Mouse (Mus musculus): ENCODE results near the gene Pxylp1. TPM values are rescaled to one million over a fixed set of nuclear protein-coding genes. Genes with fewer than 3 reads are reported as not detected.

The Pxylp1 gene
- polyA plus RNA-seq, 1 experiment = 4.7 TPM

GRCm38 (mm10) chr9:96923577-96924316, 31.3 kb upstream of the Pxylp1 start:
- DNase-seq (ENCODE audit: low read depth in 1 of 2, low spot score in 2 of 2) = no peak
- Histone ChIP-seq H3K36me3 (ENCODE audit: control insufficient read depth, insufficient read depth, low read length) (no peaks in the 10 kb centered on the region), H3K27me3 (ENCODE audit: control insufficient read depth, insufficient read depth, low read length) (no peaks in the 10 kb centered on the region), H3K27ac (ENCODE audit: insufficient read depth, low read length) (no peak overlapping the region), H3K4me3 (ENCODE audit: extremely low read depth, insufficient read depth, insufficient read length) (no peak overlapping the region), H3K4me1 (ENCODE audit: control insufficient read depth, insufficient read depth, insufficient read length) (no peaks in the 10 kb centered on the region)
- TF ChIP-seq CTCF (IDR thresholded peaks at IDR 0.05; ENCODE audit: extremely low read depth, insufficient read depth, insufficient read length, insufficient replicate concordance) (no peak), POLR2A (IDR thresholded peaks at IDR 0.05; ENCODE audit: low read depth, low read length) (no peak)
- 74% methylated on average over 17 of the region's 17 CpGs for WGBS

DNA sequence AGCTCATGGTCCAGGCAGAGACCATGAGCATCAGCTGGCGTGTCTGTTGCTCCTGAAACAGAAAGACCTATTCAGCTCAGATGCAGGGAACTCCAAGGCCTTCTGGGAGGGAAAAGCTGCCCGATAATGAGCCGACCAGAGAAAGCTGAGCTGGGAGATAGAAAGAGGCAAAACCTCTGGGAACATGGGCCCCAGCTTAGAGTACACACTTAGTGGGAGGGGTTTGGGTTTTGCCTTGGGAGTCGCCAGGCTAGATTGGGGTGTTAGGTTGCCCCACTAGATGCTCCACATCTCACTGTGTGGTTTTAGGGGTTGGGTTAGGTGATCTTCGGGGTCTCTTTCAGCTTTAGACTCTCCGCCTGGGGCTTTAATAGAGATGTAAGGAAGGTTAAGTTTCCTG, 30.6 kb upstream of the Pxylp1 start:
- H3K4me3 ChIP-seq (ENCODE audit: extremely low read depth, insufficient read depth, insufficient read length) = no peak overlapping the region
- 87% methylated on average over 6 of the region's 6 CpGs for WGBS
- no peak for DNase-seq (ENCODE audit: low read depth in 1 of 2, low spot score in 2 of 2)

DNA sequence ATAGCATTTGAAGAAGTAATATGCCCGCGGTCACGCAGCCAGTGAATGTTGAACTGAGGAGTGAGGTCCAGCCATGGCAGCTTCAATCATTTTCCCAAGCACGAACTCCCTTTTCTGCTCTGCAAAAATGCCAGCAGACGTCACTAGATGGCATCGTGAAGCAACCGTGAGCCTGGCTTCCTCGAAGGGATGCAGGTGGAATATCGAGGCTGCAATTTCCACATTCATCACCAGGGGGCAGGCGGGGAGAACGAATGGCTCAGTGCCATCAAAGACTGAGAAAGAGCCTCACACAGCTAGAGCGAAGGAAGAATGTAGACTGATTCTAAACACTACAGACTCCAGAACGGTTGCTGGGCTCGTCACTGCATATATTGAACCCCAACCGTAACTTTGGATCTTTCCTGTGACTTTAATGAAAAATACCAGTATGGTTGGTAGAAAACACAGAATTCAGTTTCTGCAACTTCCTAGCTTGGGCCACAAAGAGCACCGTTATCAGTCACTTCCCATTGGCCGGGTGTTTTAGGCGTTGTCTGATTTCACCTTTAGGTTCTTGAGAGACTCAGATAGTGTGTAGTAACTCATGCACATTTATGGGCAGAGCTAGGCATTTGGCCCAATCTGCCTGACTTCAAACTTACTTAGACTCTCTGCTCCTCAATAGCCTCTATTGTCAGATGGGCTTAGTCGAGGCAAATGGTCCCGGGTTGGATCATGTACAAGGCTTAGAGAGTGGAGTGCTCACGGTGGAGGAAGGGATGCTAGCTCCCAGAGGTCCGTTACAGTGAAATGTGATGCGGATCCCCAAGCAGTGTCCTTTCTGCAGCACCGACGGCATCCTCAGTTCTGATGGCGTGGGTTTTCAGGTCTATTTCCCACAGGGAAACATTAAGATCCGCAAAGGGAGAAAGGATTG, 24.4 kb upstream of the Pxylp1 start:
- H3K36me3 ChIP-seq (ENCODE audit: control insufficient read depth, insufficient read depth, low read length) = no peaks in the 10 kb centered on the region
- peak; percentile 71 to 84 for DNase-seq (ENCODE audit: low read depth in 1 of 2, low spot score in 2 of 2)
- H3K4me1 ChIP-seq (ENCODE audit: control insufficient read depth, insufficient read depth, insufficient read length) = no peaks in the 10 kb centered on the region
- H3K27me3 ChIP-seq (ENCODE audit: control insufficient read depth, insufficient read depth, low read length) = no peaks in the 10 kb centered on the region
- TF ChIP-seq POLR2A (IDR thresholded peaks at IDR 0.05; ENCODE audit: low read depth, low read length) (no peak), CTCF (IDR thresholded peaks at IDR 0.05; ENCODE audit: extremely low read depth, insufficient read depth, insufficient read length, insufficient replicate concordance) (peak; percentile 93; the same call in 1 of the 2 replicates)
- H3K27ac ChIP-seq (ENCODE audit: insufficient read depth, low read length) = no peak overlapping the region
- 38% methylated on average over 27 of the region's 27 CpGs for WGBS
- no peak overlapping the region for H3K4me3 ChIP-seq (ENCODE audit: extremely low read depth, insufficient read depth, insufficient read length)

More for the DNA sequence above, 30.6 kb upstream of the Pxylp1 start:
- Histone ChIP-seq H3K36me3 (ENCODE audit: control insufficient read depth, insufficient read depth, low read length) (no peaks in the 10 kb centered on the region), H3K27me3 (ENCODE audit: control insufficient read depth, insufficient read depth, low read length) (no peaks in the 10 kb centered on the region), H3K27ac (ENCODE audit: insufficient read depth, low read length) (no peak overlapping the region), H3K4me1 (ENCODE audit: control insufficient read depth, insufficient read depth, insufficient read length) (no peaks in the 10 kb centered on the region)
- no peak for TF ChIP-seq CTCF (IDR thresholded peaks at IDR 0.05; ENCODE audit: extremely low read depth, insufficient read depth, insufficient read length, insufficient replicate concordance)
- TF ChIP-seq POLR2A (IDR thresholded peaks at IDR 0.05; ENCODE audit: low read depth, low read length) = no peak

- DNase-seq (ENCODE audit: low read depth in 1 of 2, low spot score in 2 of 2) = no peak
- Histone ChIP-seq H3K36me3 (ENCODE audit: control insufficient read depth, insufficient read depth, low read length) (no peaks in the 10 kb centered on the region), H3K27me3 (ENCODE audit: control insufficient read depth, insufficient read depth, low read length) (no peaks in the 10 kb centered on the region), H3K4me3 (ENCODE audit: extremely low read depth, insufficient read depth, insufficient read length) (no peak overlapping the region), H3K27ac (ENCODE audit: insufficient read depth, low read length) (no peak overlapping the region), H3K4me1 (ENCODE audit: control insufficient read depth, insufficient read depth, insufficient read length) (no peaks in the 10 kb centered on the region)
- TF ChIP-seq CTCF (IDR thresholded peaks at IDR 0.05; ENCODE audit: extremely low read depth, insufficient read depth, insufficient read length, insufficient replicate concordance) (no peak), POLR2A (IDR thresholded peaks at IDR 0.05; ENCODE audit: low read depth, low read length) (no peak)
- WGBS = 71% methylated on average over 7 of the region's 7 CpGs
Observed at GRCm38 (mm10) chr9:96916076-96916475, 23.6 kb upstream of the Pxylp1 start.

- Histone ChIP-seq H3K4me3 (ENCODE audit: extremely low read depth, insufficient read depth, insufficient read length) (no peak overlapping the region), H3K27ac (ENCODE audit: insufficient read depth, low read length) (no peak overlapping the region), H3K36me3 (ENCODE audit: control insufficient read depth, insufficient read depth, low read length) (no peaks in the 10 kb centered on the region), H3K4me1 (ENCODE audit: control insufficient read depth, insufficient read depth, insufficient read length) (no peaks in the 10 kb centered on the region), H3K27me3 (ENCODE audit: control insufficient read depth, insufficient read depth, low read length) (no peaks in the 10 kb centered on the region)
- DNase-seq (ENCODE audit: low read depth in 1 of 2, low spot score in 2 of 2) = no peak
- TF ChIP-seq POLR2A (IDR thresholded peaks at IDR 0.05; ENCODE audit: low read depth, low read length) = no peak
- no peak for TF ChIP-seq CTCF (IDR thresholded peaks at IDR 0.05; ENCODE audit: extremely low read depth, insufficient read depth, insufficient read length, insufficient replicate concordance)
- WGBS = 84% methylated on average over 6 of the region's 6 CpGs
Observed at GRCm38 (mm10) chr9:96914851-96915250, 22.4 kb upstream of the Pxylp1 start.

GRCm38 (mm10) chr9:96914005-96914404, 21.5 kb upstream of the Pxylp1 start:
- no peaks in the 10 kb centered on the region for H3K27me3 ChIP-seq (ENCODE audit: control insufficient read depth, insufficient read depth, low read length)
- no peak overlapping the region for H3K27ac ChIP-seq (ENCODE audit: insufficient read depth, low read length)
- WGBS = 87% methylated on average over 3 of the region's 3 CpGs
- H3K4me3 ChIP-seq (ENCODE audit: extremely low read depth, insufficient read depth, insufficient read length) = no peak overlapping the region
- no peak for DNase-seq (ENCODE audit: low read depth in 1 of 2, low spot score in 2 of 2)
- no peaks in the 10 kb centered on the region for H3K36me3 ChIP-seq (ENCODE audit: control insufficient read depth, insufficient read depth, low read length)
- no peaks in the 10 kb centered on the region for H3K4me1 ChIP-seq (ENCODE audit: control insufficient read depth, insufficient read depth, insufficient read length)
- no peak for TF ChIP-seq POLR2A (IDR thresholded peaks at IDR 0.05; ENCODE audit: low read depth, low read length)
- TF ChIP-seq CTCF (IDR thresholded peaks at IDR 0.05; ENCODE audit: extremely low read depth, insufficient read depth, insufficient read length, insufficient replicate concordance) = no peak

Measured in spleen, adult 2 months (tissue).